Comparison of ENCODE assay signal across 9 mouse cellular contexts in genomic region chr14:100558378-100558777, GRCm38 (mm10).
DNase-seq lines count a peak whose midpoint lies in the region; ATAC-seq lines count a peak whose summit lies in the region.
"Had no signal": no experiment of that assay in that cellular context is flagged by ENCODE, and none has a peak within 500 bp of the region (broad histone marks: within the 10 kb centered on the region; RNA-seq: fewer than 3 reads in every experiment).

No protein-coding gene starts in this region.

- no peak overlapping the region for H3K4me3 ChIP-seq in heart, embryonic 10.5 days
- no peak overlapping the region for H3K4me3 ChIP-seq in hindbrain, embryonic 16.5 days (ENCODE audit: low read length)
- H3K4me3 ChIP-seq in midbrain, embryonic 15.5 days = no peak overlapping the region

- peak; percentile 80 for ATAC-seq in hindbrain, embryonic 16.5 days
- ATAC-seq in midbrain, embryonic 15.5 days (replicated peaks) = peak; percentile 42; the same call in 1 of the 2 replicates

- no peaks in the 10 kb centered on the region for H3K27me3 ChIP-seq in heart, embryonic 10.5 days (ENCODE audit: insufficient read depth, poor library complexity, severe bottlenecking)
- no peaks in the 10 kb centered on the region for H3K27me3 ChIP-seq in hindbrain, embryonic 16.5 days (replicated peaks; ENCODE audit: control insufficient read depth, insufficient read depth, low read length)
- H3K27me3 ChIP-seq in midbrain, embryonic 15.5 days (replicated peaks) = no peaks in the 10 kb centered on the region

- WGBS in heart, embryonic 10.5 days = 21% methylated on average over 4 of the region's 4 CpGs
- 11% methylated on average over 4 of the region's 4 CpGs for WGBS in hindbrain, embryonic 16.5 days
- WGBS in midbrain, embryonic 15.5 days = 10% methylated on average over 4 of the region's 4 CpGs

- no peak overlapping the region for H3K27ac ChIP-seq in heart, embryonic 10.5 days
- peak overlapping the region; percentile 23 for H3K27ac ChIP-seq in hindbrain, embryonic 16.5 days (ENCODE audit: low read depth, low read length)
- H3K27ac ChIP-seq in midbrain, embryonic 15.5 days = no peak overlapping the region
- H3K27ac ChIP-seq: macrophage had no signal

- peak; percentile 97 for DNase-seq in heart, adult 11 months
- no peak for DNase-seq in heart, embryonic 10.5 days (ENCODE audit: low spot score)
- peak; percentile 68 for DNase-seq in adrenal gland, postnatal 10 days
- DNase-seq in gastrocnemius, postnatal 10 days = peak; percentile 90
- DNase-seq in spleen, adult 18-20 months = no peak
- DNase-seq in MN1 (ENCODE audit: low spot score) = no peak

- H3K36me3 ChIP-seq in heart, embryonic 10.5 days = no peaks in the 10 kb centered on the region
- no peaks in the 10 kb centered on the region for H3K36me3 ChIP-seq in hindbrain, embryonic 16.5 days (ENCODE audit: control insufficient read depth, insufficient read depth, low read length)
- H3K36me3 ChIP-seq in midbrain, embryonic 15.5 days (replicated peaks) = no peaks in the 10 kb centered on the region

- no peak overlapping the region for H3K4me2 ChIP-seq in hindbrain, embryonic 16.5 days (ENCODE audit: low read length)
- no peak overlapping the region for H3K4me2 ChIP-seq in midbrain, embryonic 15.5 days

- 0 out of 2 replicates have a peak, but pooled peaks cover 4% of the 10 kb centered on the region for H3K4me1 ChIP-seq in heart, embryonic 10.5 days
- peaks cover 4% of the 10 kb centered on the region; the same call in 1 of the 2 replicates for H3K4me1 ChIP-seq in hindbrain, embryonic 16.5 days (ENCODE audit: control insufficient read depth, insufficient read depth, low read depth, low read length)
- H3K4me1 ChIP-seq in midbrain, embryonic 15.5 days = 0 out of 2 replicates have a peak, but pooled peaks cover 5% of the 10 kb centered on the region

- no peak overlapping the region for H3K9ac ChIP-seq in hindbrain, embryonic 16.5 days (ENCODE audit: low read depth, low read length)
- H3K9ac ChIP-seq in midbrain, embryonic 15.5 days = no peak overlapping the region

- H3K9me3 ChIP-seq in heart, embryonic 10.5 days = no peaks in the 10 kb centered on the region
- H3K9me3 ChIP-seq in hindbrain, embryonic 16.5 days (ENCODE audit: control insufficient read depth, low read length) = no peaks in the 10 kb centered on the region
- H3K9me3 ChIP-seq in midbrain, embryonic 15.5 days = no peaks in the 10 kb centered on the region

Comparison
In these comparisons a context has a peak if more than half of its experiments do, and no peak if none do; other contexts are left out.
1. DNase-seq: peak in heart, adult 11 months (single experiment), adrenal gland, postnatal 10 days (single experiment) and gastrocnemius, postnatal 10 days (single experiment); none in heart, embryonic 10.5 days (single experiment), spleen, adult 18-20 months (0 of 2) and MN1 (single experiment).